ENCODE assay signal across 12 mouse cellular contexts in the genomic region with DNA sequence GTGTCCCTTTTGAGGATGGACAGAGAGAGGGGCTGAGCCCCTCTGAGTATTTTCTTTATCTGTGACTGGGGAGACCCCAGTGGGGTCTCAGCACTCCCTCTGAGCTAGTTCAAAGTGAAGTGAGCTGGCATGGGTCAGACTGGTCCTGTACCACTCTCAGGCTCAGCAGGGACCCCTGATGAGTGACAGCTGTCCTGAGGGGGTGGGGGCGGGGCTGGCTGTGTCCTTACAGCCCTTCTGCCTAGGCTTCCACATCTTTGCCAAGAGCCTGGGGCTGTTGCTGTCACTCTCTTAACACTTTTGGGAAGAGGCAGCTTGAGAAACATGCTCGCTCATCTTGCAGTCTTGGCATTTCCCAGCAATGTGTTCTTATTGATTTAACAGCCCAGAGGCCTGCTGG. TPM values are rescaled to one million over a fixed set of nuclear protein-coding genes. Genes with fewer than 3 reads are reported as not detected.
DNase-seq lines count a peak whose midpoint lies in the region; ATAC-seq and TF ChIP-seq lines count a peak whose summit lies in the region.
"Had no signal": no experiment of that assay in that cellular context is flagged by ENCODE, and none has a peak within 500 bp of the region (broad histone marks: within the 10 kb centered on the region; RNA-seq: fewer than 3 reads in every experiment).

No protein-coding gene starts in this region.

- TF ChIP-seq CTCF in kidney, postnatal 0 days (IDR thresholded peaks at IDR 0.05; ENCODE audit: low read depth) = no peak
- no peak for TF ChIP-seq CTCF in kidney, adult 2 months (conservative IDR thresholded peaks at IDR 0.05; ENCODE audit: insufficient read depth, insufficient read length, low read depth, low read length)

- H3K4me2 ChIP-seq in kidney, postnatal 0 days (ENCODE audit: low read length) = no peak overlapping the region
- H3K4me2 ChIP-seq in forebrain, embryonic 11.5 days (ENCODE audit: low read depth, low read length, severe bottlenecking) = no peak overlapping the region
- H3K4me2 ChIP-seq: liver, embryonic 13.5 days had no signal

- H3K27ac ChIP-seq in kidney, postnatal 0 days = peak overlapping the region; percentile 42; the same call in 1 of the 2 replicates
- H3K27ac ChIP-seq in kidney, adult 2 months (ENCODE audit: insufficient read depth, low read depth, low read length) = no peak overlapping the region
- H3K27ac ChIP-seq in forebrain, embryonic 11.5 days (ENCODE audit: low read depth, low read length) = no peak overlapping the region
- H3K27ac ChIP-seq: liver, embryonic 13.5 days had no signal

- H3K9ac ChIP-seq in kidney, postnatal 0 days (ENCODE audit: low read depth, low read length) = 0 out of 2 replicates have a peak overlapping the region, but pooled peaks have one; percentile 23
- no peak overlapping the region for H3K9ac ChIP-seq in forebrain, embryonic 11.5 days (ENCODE audit: low read length)
- H3K9ac ChIP-seq: liver, embryonic 13.5 days had no signal

- no peaks in the 10 kb centered on the region for H3K9me3 ChIP-seq in kidney, postnatal 0 days (replicated peaks; ENCODE audit: low read length)
- no peaks in the 10 kb centered on the region for H3K9me3 ChIP-seq in forebrain, embryonic 11.5 days (ENCODE audit: control insufficient read depth, low read length)

- no peak overlapping the region for H3K4me3 ChIP-seq in kidney, postnatal 0 days (replicated peaks; ENCODE audit: low read depth, low read length)
- H3K4me3 ChIP-seq in kidney, adult 2 months (ENCODE audit: insufficient read depth, low read depth, low read length) = no peak overlapping the region
- H3K4me3 ChIP-seq in forebrain, embryonic 11.5 days (ENCODE audit: low read depth, low read length) = no peak overlapping the region
- H3K4me3 ChIP-seq: liver, embryonic 13.5 days had no signal

- ATAC-seq in kidney, postnatal 0 days (replicated peaks; ENCODE audit: low FRiP score, low read depth) = no peak
- no peak for ATAC-seq in forebrain, embryonic 11.5 days (replicated peaks; ENCODE audit: low FRiP score)
- ATAC-seq in frontal cortex, adult (ENCODE audit: low TSS enrichment) = no peak

- WGBS in kidney, postnatal 0 days = 60% methylated on average over 2 of the region's 2 CpGs
- WGBS in kidney, adult 2 months = 87% methylated on average over 2 of the region's 2 CpGs
- 26% methylated on average over 2 of the region's 2 CpGs for WGBS in forebrain, embryonic 11.5 days

- H3K27me3 ChIP-seq in kidney, postnatal 0 days (ENCODE audit: insufficient read depth, low read length) = no peaks in the 10 kb centered on the region
- H3K27me3 ChIP-seq in kidney, adult 2 months (replicated peaks; ENCODE audit: control insufficient read depth, insufficient read depth, low read length) = no peaks in the 10 kb centered on the region
- no peaks in the 10 kb centered on the region for H3K27me3 ChIP-seq in forebrain, embryonic 11.5 days (ENCODE audit: control insufficient read depth, insufficient read depth, low read length)
- H3K27me3 ChIP-seq: CH12.LX; liver, embryonic 13.5 days had no signal

- H3K36me3 ChIP-seq in kidney, postnatal 0 days (ENCODE audit: insufficient read depth, low read length) = no peaks in the 10 kb centered on the region
- no peaks in the 10 kb centered on the region for H3K36me3 ChIP-seq in kidney, adult 2 months (ENCODE audit: control insufficient read depth, insufficient read depth, low read length)
- no peaks in the 10 kb centered on the region for H3K36me3 ChIP-seq in forebrain, embryonic 11.5 days (ENCODE audit: control insufficient read depth, insufficient read depth, low read length)
- H3K36me3 ChIP-seq: liver, embryonic 13.5 days had no signal

- TF ChIP-seq POLR2A in kidney, adult 2 months (IDR thresholded peaks at IDR 0.05; ENCODE audit: low read depth, low read length) = no peak

- no peak for DNase-seq in kidney, postnatal 0 days (ENCODE audit: low spot score)
- no peak for DNase-seq in kidney, adult 2 months
- peak; percentile 67 for DNase-seq in NIH3T3 (ENCODE audit: low read depth)
- DNase-seq in forebrain, embryonic 11.5 days (ENCODE audit: low spot score) = peak; percentile 55
- peak; percentile 29 for DNase-seq in lung, postnatal 36 days
- no peak for DNase-seq in left cerebral cortex, adult 9 months (ENCODE audit: low spot score in 2 of 2)
- DNase-seq in urinary bladder, postnatal 25 days (ENCODE audit: low spot score) = no peak
- DNase-seq: embryo, embryonic 11 days; kidney, adult 18-20 months; liver, embryonic 13.5 days had no signal

- peaks cover 6% of the 10 kb centered on the region for H3K4me1 ChIP-seq in kidney, postnatal 0 days (replicated peaks; ENCODE audit: insufficient read depth, low read length)
- peaks cover 3% of the 10 kb centered on the region; the same call in 1 of the 2 replicates for H3K4me1 ChIP-seq in kidney, adult 2 months (ENCODE audit: control insufficient read depth, insufficient read depth, low read length)
- H3K4me1 ChIP-seq in forebrain, embryonic 11.5 days (replicated peaks; ENCODE audit: control insufficient read depth, insufficient read depth, low read length) = 0 out of 2 replicates have a peak, but pooled peaks cover 2% of the 10 kb centered on the region
- H3K4me1 ChIP-seq: liver, embryonic 13.5 days had no signal

RNA-seq across cellular contexts. Expression of a gene that starts 27.8 kb away (rescaled TPM):
- polyA plus RNA-seq in kidney, postnatal 0 days (2015; fragmentation: Nextera tagmentation; extraction: Ambion mirVana) = 12.7 and 16.3 TPM in 2 replicates
- polyA plus RNA-seq in kidney, adult 2 months (2012; rRNA removed) = 23.4 and 26.4 TPM in 2 replicates
- 1.6 and 1.9 TPM in 2 replicates for polyA plus RNA-seq in forebrain, embryonic 11.5 days (2014; fragmentation: Nextera tagmentation; extraction: Ambion mirVana)

Comparison
In these comparisons a context has a peak if more than half of its experiments do, and no peak if none do; other contexts are left out.
1. DNase-seq: peak in NIH3T3 (single experiment), forebrain, embryonic 11.5 days (single experiment) and lung, postnatal 36 days (single experiment); none in kidney, postnatal 0 days (single experiment), kidney, adult 2 months (single experiment), left cerebral cortex, adult 9 months (0 of 2) and urinary bladder, postnatal 25 days (single experiment).